Mouse (Mus musculus): Measurements from ENCODE around the gene Akt3.

DNA sequence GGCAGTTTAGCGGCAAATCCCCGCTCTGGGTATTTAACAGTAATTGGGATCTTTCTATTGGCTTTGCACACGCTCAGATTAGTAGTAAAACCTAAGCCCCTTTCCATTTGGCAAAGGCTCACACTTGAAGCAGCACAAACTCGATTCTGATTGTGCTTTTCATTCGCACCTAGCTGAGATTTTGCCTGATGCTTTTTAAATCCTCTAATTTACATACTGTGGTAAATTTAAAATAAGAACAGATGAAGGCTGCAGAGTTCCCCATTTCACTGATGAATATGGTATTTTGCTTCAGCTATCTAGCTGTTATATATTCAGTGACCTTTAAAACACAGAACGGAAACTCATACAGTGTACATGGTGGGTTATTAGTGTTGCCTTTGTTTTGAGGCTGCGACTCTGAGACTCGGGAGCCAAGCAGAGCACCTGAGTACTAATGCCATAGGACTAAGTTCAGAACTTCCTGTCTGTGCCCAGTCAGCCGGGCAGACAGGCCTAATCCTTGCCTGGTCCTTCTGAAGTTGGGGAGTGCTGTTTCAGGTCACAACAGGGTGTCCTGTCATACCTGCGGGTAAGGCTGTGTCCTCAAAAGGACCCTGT, 277.1 kb downstream of the Akt3 start:
- TF ChIP-seq MAFK (IDR thresholded peaks at IDR 0.05; ENCODE audit: insufficient read depth, low read depth, low read length) (no peak), CHD2 (IDR thresholded peaks at IDR 0.05; ENCODE audit: low read depth, low read length) (no peak)
